Mouse (Mus musculus): ENCODE data around the gene Cdc14a. TPM values are rescaled to one million over a fixed set of nuclear protein-coding genes. Genes with fewer than 3 reads are reported as not detected.

The Cdc14a gene
- polyA plus RNA-seq, 1 experiment from 2014 or later, result 3.4 TPM

Other genes with a start within 250 kb of the Cdc14a start
- gene Gpr88, start 170.5 kb downstream of the Cdc14a start, polyA plus RNA-seq (2015; fragmentation: Nextera tagmentation; extraction: Ambion mirVana), result 6.3 and 6.4 TPM in 2 replicates
- gene Rtca, start 84.2 kb upstream of the Cdc14a start, polyA plus RNA-seq (2015; fragmentation: Nextera tagmentation; extraction: Ambion mirVana), result 105 and 109 TPM in 2 replicates
- gene Dbt, start 89.0 kb upstream of the Cdc14a start, polyA plus RNA-seq (2015; fragmentation: Nextera tagmentation; extraction: Ambion mirVana), result 12.9 and 13.5 TPM in 2 replicates
- gene Lrrc39, start 138.9 kb upstream of the Cdc14a start, polyA plus RNA-seq (2015; fragmentation: Nextera tagmentation; extraction: Ambion mirVana), result 0.31 and 0.45 TPM in 2 replicates
- gene Sass6, start 170.9 kb upstream of the Cdc14a start, polyA plus RNA-seq (2015; fragmentation: Nextera tagmentation; extraction: Ambion mirVana), result 13.1 and 13.7 TPM in 2 replicates
- gene Trmt13, start 190.6 kb upstream of the Cdc14a start, polyA plus RNA-seq (2015; fragmentation: Nextera tagmentation; extraction: Ambion mirVana), result 24.3 and 25.1 TPM in 2 replicates
- gene Mfsd14a, start 238.6 kb upstream of the Cdc14a start, polyA plus RNA-seq (2015; fragmentation: Nextera tagmentation; extraction: Ambion mirVana), result 60.6 and 65.4 TPM in 2 replicates

Data from hindbrain, embryonic 15.5 days (tissue).